Mouse (Mus musculus): Measurements from ENCODE around the gene Nop9. TPM values are rescaled to one million over a fixed set of nuclear protein-coding genes. Genes with fewer than 3 reads are reported as not detected.

Nop9 gene
- polyA plus RNA-seq, 1 experiment from 2014 or later, result 44.1 TPM

GRCm38 (mm10) chr14:55795380-55796163 lies 50.1 kb downstream of the Nop9 start:
- Histone ChIP-seq H3K27ac (replicated peaks) (no peak overlapping the region), H3K4me3 (no peak overlapping the region), H3K36me3 (no peaks in the 10 kb centered on the region), H3K27me3 (no peaks in the 10 kb centered on the region), H3K9ac (replicated peaks) (no peak overlapping the region), H3K4me1 (no peaks in the 10 kb centered on the region), H3K9me3 (no peaks in the 10 kb centered on the region), H3K4me2 (replicated peaks) (no peak overlapping the region)
- WGBS, result 87% methylated on average over 15 of the region's 15 CpGs
- no peak for ATAC-seq (ENCODE audit: low FRiP score, low read depth)

Other genes with a start within 250 kb of the Nop9 start
- gene Cpne6, start 235.2 kb upstream of the Nop9 start, polyA plus RNA-seq (2016; fragmentation: Nextera tagmentation; extraction: Ambion mirVana), result 0.42 and 0.79 TPM in 2 replicates
- gene Nrl, start 220.7 kb upstream of the Nop9 start, polyA plus RNA-seq (2016; fragmentation: Nextera tagmentation; extraction: Ambion mirVana), result not detected in 2 replicates
- 16.8 and 22.0 TPM in 2 replicates for gene Pck2, start 205.4 kb upstream of the Nop9 start, polyA plus RNA-seq (2016; fragmentation: Nextera tagmentation; extraction: Ambion mirVana)
- 113 and 117 TPM in 2 replicates for gene Dcaf11, start 185.7 kb upstream of the Nop9 start, polyA plus RNA-seq (2016; fragmentation: Nextera tagmentation; extraction: Ambion mirVana)
- not detected in 2 replicates for gene A730061H03Rik, start 185.3 kb upstream of the Nop9 start, polyA plus RNA-seq (2016; fragmentation: Nextera tagmentation; extraction: Ambion mirVana)
- 0.24 TPM in 1 of 2 replicates, not detected in the other for gene Fitm1, start 170.1 kb upstream of the Nop9 start, polyA plus RNA-seq (2016; fragmentation: Nextera tagmentation; extraction: Ambion mirVana)
- 122 and 127 TPM in 2 replicates for gene Psme1, start 167.6 kb upstream of the Nop9 start, polyA plus RNA-seq (2016; fragmentation: Nextera tagmentation; extraction: Ambion mirVana)
- gene Emc9, start 160.4 kb upstream of the Nop9 start, polyA plus RNA-seq (2016; fragmentation: Nextera tagmentation; extraction: Ambion mirVana), result 6.4 and 6.7 TPM in 2 replicates
- 192 and 215 TPM in 2 replicates for gene Psme2, start 154.6 kb upstream of the Nop9 start, polyA plus RNA-seq (2016; fragmentation: Nextera tagmentation; extraction: Ambion mirVana)
- gene Rnf31, start 154.0 kb upstream of the Nop9 start, polyA plus RNA-seq (2016; fragmentation: Nextera tagmentation; extraction: Ambion mirVana), result 20.0 and 20.5 TPM in 2 replicates
- 9.4 and 11.5 TPM in 2 replicates for gene Irf9, start 142.1 kb upstream of the Nop9 start, polyA plus RNA-seq (2016; fragmentation: Nextera tagmentation; extraction: Ambion mirVana)
- gene Rec8, start 127.7 kb upstream of the Nop9 start, polyA plus RNA-seq (2016; fragmentation: Nextera tagmentation; extraction: Ambion mirVana), result 6.6 and 7.3 TPM in 2 replicates
- 78.5 and 85.4 TPM in 2 replicates for gene Ipo4, start 109.7 kb upstream of the Nop9 start, polyA plus RNA-seq (2016; fragmentation: Nextera tagmentation; extraction: Ambion mirVana)
- gene Gm49378, start 107.8 kb upstream of the Nop9 start, polyA plus RNA-seq (2016; fragmentation: Nextera tagmentation; extraction: Ambion mirVana), result 3.5 and 4.9 TPM in 2 replicates
- gene Tm9sf1, start 101.9 kb upstream of the Nop9 start, polyA plus RNA-seq (2016; fragmentation: Nextera tagmentation; extraction: Ambion mirVana), result 64.0 and 66.1 TPM in 2 replicates
- 0.63 and 0.80 TPM in 2 replicates for gene Tssk4, start 95.5 kb upstream of the Nop9 start, polyA plus RNA-seq (2016; fragmentation: Nextera tagmentation; extraction: Ambion mirVana)
- 63.8 and 67.2 TPM in 2 replicates for gene Mdp1, start 85.2 kb upstream of the Nop9 start, polyA plus RNA-seq (2016; fragmentation: Nextera tagmentation; extraction: Ambion mirVana)
- 56.4 and 64.8 TPM in 2 replicates for gene Gmpr2, start 73.8 kb upstream of the Nop9 start, polyA plus RNA-seq (2016; fragmentation: Nextera tagmentation; extraction: Ambion mirVana)
- gene Nedd8, start 73.6 kb upstream of the Nop9 start, polyA plus RNA-seq (2016; fragmentation: Nextera tagmentation; extraction: Ambion mirVana), result 515 and 554 TPM in 2 replicates
- 53.5 and 55.4 TPM in 2 replicates for gene Tinf2, start 63.9 kb upstream of the Nop9 start, polyA plus RNA-seq (2016; fragmentation: Nextera tagmentation; extraction: Ambion mirVana)
- 0.56 and 0.59 TPM in 2 replicates for gene Tgm1, start 31.8 kb upstream of the Nop9 start, polyA plus RNA-seq (2016; fragmentation: Nextera tagmentation; extraction: Ambion mirVana)
- 34.7 and 35.3 TPM in 2 replicates for gene Rabggta, start 23.4 kb upstream of the Nop9 start, polyA plus RNA-seq (2016; fragmentation: Nextera tagmentation; extraction: Ambion mirVana)
- 64.8 and 65.9 TPM in 2 replicates for gene Dhrs1, start within 50 bp of the Nop9 start, polyA plus RNA-seq (2016; fragmentation: Nextera tagmentation; extraction: Ambion mirVana)
- gene Cideb, start 12.8 kb downstream of the Nop9 start, polyA plus RNA-seq (2016; fragmentation: Nextera tagmentation; extraction: Ambion mirVana), result not detected in 2 replicates
- 0.24 and 0.41 TPM in 2 replicates for gene Ltb4r2, start 15.7 kb downstream of the Nop9 start, polyA plus RNA-seq (2016; fragmentation: Nextera tagmentation; extraction: Ambion mirVana)
- gene Ltb4r1, start 20.3 kb downstream of the Nop9 start, polyA plus RNA-seq (2016; fragmentation: Nextera tagmentation; extraction: Ambion mirVana), result 0.13 TPM in 1 of 2 replicates, not detected in the other
- 6.6 and 7.9 TPM in 2 replicates for gene Adcy4, start 38.4 kb downstream of the Nop9 start, polyA plus RNA-seq (2016; fragmentation: Nextera tagmentation; extraction: Ambion mirVana)
- 5.3 and 8.3 TPM in 2 replicates for gene Ripk3, start 43.2 kb downstream of the Nop9 start, polyA plus RNA-seq (2016; fragmentation: Nextera tagmentation; extraction: Ambion mirVana)
- 20.2 and 24.0 TPM in 2 replicates for gene Nfatc4, start 77.5 kb downstream of the Nop9 start, polyA plus RNA-seq (2016; fragmentation: Nextera tagmentation; extraction: Ambion mirVana)
- 27.6 and 28.0 TPM in 2 replicates for gene Nynrin, start 108.3 kb downstream of the Nop9 start, polyA plus RNA-seq (2016; fragmentation: Nextera tagmentation; extraction: Ambion mirVana)
- gene Cbln3, start 138.7 kb downstream of the Nop9 start, polyA plus RNA-seq (2016; fragmentation: Nextera tagmentation; extraction: Ambion mirVana), result 0.12 and 0.15 TPM in 2 replicates
- gene Khnyn, start 139.3 kb downstream of the Nop9 start, polyA plus RNA-seq (2016; fragmentation: Nextera tagmentation; extraction: Ambion mirVana), result 21.5 and 22.4 TPM in 2 replicates
- gene Sdr39u1, start 154.6 kb downstream of the Nop9 start, polyA plus RNA-seq (2016; fragmentation: Nextera tagmentation; extraction: Ambion mirVana), result 41.3 and 44.6 TPM in 2 replicates
- not detected in 2 replicates for gene Cma1, start 199.0 kb downstream of the Nop9 start, polyA plus RNA-seq (2016; fragmentation: Nextera tagmentation; extraction: Ambion mirVana)
- gene Cma2, start 205.3 kb downstream of the Nop9 start, polyA plus RNA-seq (2016; fragmentation: Nextera tagmentation; extraction: Ambion mirVana), result not detected in 2 replicates